Mouse (Mus musculus) forebrain, embryonic 14.5 days (tissue): Measurements from ENCODE around the gene Galnt7. TPM values are rescaled to one million over a fixed set of nuclear protein-coding genes. Genes with fewer than 3 reads are reported as not detected.
A peak's percentile ranks its signal among the peaks of the same experiment; 100 is the strongest.

ENCODE experiments used
- ATAC-seq: fragments of 200-750 bp; cut with Nextera tagmentation; 2 replicates; pipeline ENCODE4 v1.8.0; 2017; ENCODE audit warnings: mild to moderate bottlenecking, moderate library complexity
- DNase-seq: peaks from one replicate; pipeline ENCODE4 v3.0.0-alpha.2; 2015; ENCODE audit warnings: low spot score
- H3K27ac ChIP-seq: fragments of 300-500 bp; sonication (generic); 2 replicates; pipeline ENCODE4 v1.5.1; 2014; ENCODE audit warnings: low read depth, mild to moderate bottlenecking, control low read depth, low read length, moderate library complexity
- H3K27me3 ChIP-seq: fragments of 300-500 bp; sonication (generic); replicated peaks from 2 replicates; pipeline ENCODE4 v1.6.1; 2014; ENCODE audit warnings: low read length, control low read depth, mixed read lengths; ENCODE audit not compliant: control insufficient read depth, insufficient read depth
- H3K36me3 ChIP-seq: fragments of 300-500 bp; sonication (generic); 2 replicates; pipeline ENCODE4 v1.6.1; 2014; ENCODE audit warnings: low read length, control low read depth; ENCODE audit not compliant: control insufficient read depth, insufficient read depth
- H3K4me1 ChIP-seq: fragments of 300-500 bp; sonication (generic); 2 replicates; pipeline ENCODE4 v1.6.1; 2014; ENCODE audit warnings: antibody characterized with exemption, low read length, control low read depth; ENCODE audit not compliant: control insufficient read depth, insufficient read depth
- H3K4me2 ChIP-seq: fragments of 300-500 bp; sonication (generic); 2 replicates; pipeline ENCODE4 v1.6.1; 2014; ENCODE audit warnings: mild to moderate bottlenecking, control low read depth, low read length
- H3K4me3 ChIP-seq: fragments of 300-500 bp; sonication (generic); 2 replicates; pipeline ENCODE4 v1.5.1; 2014; ENCODE audit warnings: low read depth, low read length, control low read depth
- H3K9ac ChIP-seq: fragments of 300-500 bp; sonication (generic); 2 replicates; pipeline ENCODE4 v1.6.1; 2014; ENCODE audit warnings: mild to moderate bottlenecking, low read length, control low read depth, moderate library complexity
- H3K9me3 ChIP-seq: fragments of 300-500 bp; sonication (generic); replicated peaks from 2 replicates; pipeline ENCODE4 v1.6.1; 2016; ENCODE audit warnings: low read length, control low read depth, mixed read lengths; ENCODE audit not compliant: control insufficient read depth
- WGBS: fragments of 180-500 bp; shearing (Covaris S2); extraction: QIAGEN DNeasy Blood & Tissue Kit; methylation state at CpG from one replicate; pipeline ENCODE4 v1.1.7; 2014; 5-methylcytosine and 5-hydroxymethylcytosine counted together
- polyA plus RNA-seq: library from polyadenylated mRNA; unstranded; fragments of >200 nt; fragmentation: Nextera tagmentation; extraction: Ambion mirVana; gene quantifications from 2 replicates; pipeline ENCODE4 v1.2.1, GENCODE M21; 2014

Gene Galnt7
- polyA plus RNA-seq, 1 experiment from 2014 or later: 9.1 TPM

GRCm38 (mm10) chr8:57595853-57596252, 57.0 kb downstream of the Galnt7 start:
- Histone ChIP-seq H3K4me3 (no peak overlapping the region), H3K27me3 (no peaks in the 10 kb centered on the region), H3K9ac (no peak overlapping the region), H3K4me1 (0 out of 2 replicates have a peak, but pooled peaks cover 6% of the 10 kb centered on the region), H3K9me3 (no peaks in the 10 kb centered on the region), H3K36me3 (no peaks in the 10 kb centered on the region), H3K4me2 (no peak overlapping the region), H3K27ac (no peak overlapping the region)
- ATAC-seq (0 out of 2 replicates have a peak, but pooled peaks have one; percentile 20), DNase-seq (no peak)
- WGBS: 26% methylated on average over 3 of the region's 3 CpGs

- WGBS: 79% methylated on average over 6 of the region's 6 CpGs
- Histone ChIP-seq H3K27ac (no peak overlapping the region), H3K9ac (no peak overlapping the region), H3K4me2 (no peak overlapping the region), H3K4me1 (no peaks in the 10 kb centered on the region), H3K4me3 (no peak overlapping the region), H3K36me3 (no peaks in the 10 kb centered on the region), H3K9me3 (no peaks in the 10 kb centered on the region), H3K27me3 (no peaks in the 10 kb centered on the region)
- no peak for ATAC-seq
- DNase-seq: no peak
Observed at GRCm38 (mm10) chr8:57594175-57594885, 58.5 kb downstream of the Galnt7 start.

- Histone ChIP-seq H3K9me3 (no peaks in the 10 kb centered on the region), H3K4me3 (no peak overlapping the region), H3K4me1 (no peaks in the 10 kb centered on the region), H3K9ac (no peak overlapping the region), H3K27ac (no peak overlapping the region), H3K4me2 (no peak overlapping the region), H3K27me3 (no peaks in the 10 kb centered on the region), H3K36me3 (no peaks in the 10 kb centered on the region)
- no peak for DNase-seq
- 90% methylated on average over 7 of the region's 7 CpGs for WGBS
- no peak for ATAC-seq
Observed at GRCm38 (mm10) chr8:57592604-57593003, 60.2 kb downstream of the Galnt7 start.

DNA sequence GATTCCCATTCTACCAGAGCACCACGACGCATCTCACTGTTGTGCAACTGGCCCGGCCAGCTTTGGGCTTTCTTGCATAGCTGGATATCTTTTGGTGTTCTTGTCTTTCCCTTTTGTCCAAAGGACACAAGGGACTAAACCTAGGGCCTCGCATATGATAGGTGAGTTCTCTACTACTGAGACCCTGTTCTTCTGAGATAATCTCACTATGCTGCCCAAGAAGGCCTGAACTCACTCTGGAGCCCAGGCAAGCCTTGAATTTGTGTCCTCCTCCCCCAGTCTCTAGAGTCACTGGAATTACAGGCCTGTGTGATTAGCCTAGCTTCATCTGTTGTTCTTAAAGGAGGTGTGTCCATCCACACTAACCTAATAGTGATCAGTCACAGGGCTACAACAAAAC, 61.2 kb downstream of the Galnt7 start:
- ATAC-seq (no peak), DNase-seq (no peak)
- Histone ChIP-seq H3K9ac (no peak overlapping the region), H3K4me1 (0 out of 2 replicates have a peak, but pooled peaks cover 2% of the 10 kb centered on the region), H3K4me3 (no peak overlapping the region), H3K36me3 (no peaks in the 10 kb centered on the region), H3K27me3 (no peaks in the 10 kb centered on the region), H3K9me3 (no peaks in the 10 kb centered on the region), H3K4me2 (no peak overlapping the region), H3K27ac (no peak overlapping the region)
- WGBS: 94% methylated on average over 4 of the region's 4 CpGs

DNA sequence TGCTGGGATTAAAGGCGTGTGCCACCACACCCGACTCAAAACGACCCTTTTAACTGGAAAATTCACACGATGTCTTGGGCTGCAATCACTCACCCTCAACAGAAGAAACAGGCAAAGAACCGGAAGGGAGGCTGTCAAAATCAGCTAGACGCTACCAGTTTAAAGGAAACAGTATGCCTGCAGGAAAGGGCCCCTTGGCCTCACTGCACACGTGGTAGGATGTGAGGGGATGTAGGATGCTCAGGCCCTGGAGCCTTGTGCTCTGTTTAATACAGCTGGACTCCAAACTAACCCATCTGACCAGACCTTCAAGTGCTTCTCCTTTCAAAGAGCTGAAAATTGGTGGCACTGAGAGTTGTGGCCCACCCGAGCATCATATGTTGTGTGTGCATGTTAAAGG, 62.8 kb downstream of the Galnt7 start:
- H3K4me1 ChIP-seq: peaks cover 3% of the 10 kb centered on the region; the same call in 1 of the 2 replicates
- H3K27ac ChIP-seq: no peak overlapping the region
- H3K4me3 ChIP-seq: no peak overlapping the region
- no peaks in the 10 kb centered on the region for H3K27me3 ChIP-seq
- WGBS: 91% methylated on average over 8 of the region's 8 CpGs
- H3K9me3 ChIP-seq: no peaks in the 10 kb centered on the region
- no peak overlapping the region for H3K9ac ChIP-seq
- H3K36me3 ChIP-seq: no peaks in the 10 kb centered on the region
- no peak for ATAC-seq
- no peak overlapping the region for H3K4me2 ChIP-seq
- DNase-seq: no peak

- no peak overlapping the region for H3K4me3 ChIP-seq
Observed at GRCm38 (mm10) chr8:57589176-57589575, 63.7 kb downstream of the Galnt7 start.

GRCm38 (mm10) chr8:57588604-57589003, 64.2 kb downstream of the Galnt7 start:
- ATAC-seq: no peak
- DNase-seq: no peak
- H3K4me2 ChIP-seq: no peak overlapping the region
- no peak overlapping the region for H3K9ac ChIP-seq
- no peak overlapping the region for H3K27ac ChIP-seq
- peaks cover 14% of the 10 kb centered on the region for H3K4me1 ChIP-seq
- H3K9me3 ChIP-seq: no peaks in the 10 kb centered on the region
- WGBS: 94% methylated on average over 1 of the region's 1 CpGs
- no peaks in the 10 kb centered on the region for H3K36me3 ChIP-seq
- no peaks in the 10 kb centered on the region for H3K27me3 ChIP-seq
- no peak overlapping the region for H3K4me3 ChIP-seq

More at GRCm38 (mm10) chr8:57589176-57589575, 63.7 kb downstream of the Galnt7 start:
- H3K9me3 ChIP-seq: no peaks in the 10 kb centered on the region
- no peak overlapping the region for H3K4me2 ChIP-seq
- 93% methylated on average over 9 of the region's 9 CpGs for WGBS
- no peaks in the 10 kb centered on the region for H3K27me3 ChIP-seq
- no peak for DNase-seq
- H3K36me3 ChIP-seq: no peaks in the 10 kb centered on the region
- ATAC-seq: no peak
- H3K27ac ChIP-seq: no peak overlapping the region
- no peak overlapping the region for H3K9ac ChIP-seq
- peaks cover 10% of the 10 kb centered on the region for H3K4me1 ChIP-seq

DNA sequence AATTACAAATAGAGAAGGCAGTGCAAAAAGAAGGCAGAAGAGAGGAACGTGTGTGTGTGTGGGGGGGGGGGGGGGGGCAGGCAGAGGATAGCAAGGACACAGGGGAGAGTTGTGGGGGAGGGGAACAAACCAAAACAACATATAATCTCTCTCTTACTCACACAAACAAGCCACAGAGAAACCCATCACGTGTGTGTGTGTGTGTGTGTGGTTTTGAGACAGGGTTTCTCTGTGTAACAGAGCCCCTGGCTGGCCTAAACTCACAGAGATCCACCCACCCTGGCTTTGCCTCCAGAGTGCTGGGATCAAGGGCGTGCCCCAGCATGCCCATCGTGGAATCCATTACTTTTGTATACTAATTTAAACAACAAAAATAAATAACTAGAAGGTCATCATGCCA, 66.2 kb downstream of the Galnt7 start:
- Histone ChIP-seq H3K36me3 (no peaks in the 10 kb centered on the region), H3K27ac (no peak overlapping the region), H3K27me3 (no peaks in the 10 kb centered on the region), H3K4me3 (no peak overlapping the region), H3K9ac (no peak overlapping the region), H3K4me2 (no peak overlapping the region), H3K4me1 (peaks cover 14% of the 10 kb centered on the region), H3K9me3 (no peaks in the 10 kb centered on the region)
- DNase-seq (no peak), ATAC-seq (no peak)
- WGBS: 57% methylated on average over 4 of the region's 4 CpGs

DNA sequence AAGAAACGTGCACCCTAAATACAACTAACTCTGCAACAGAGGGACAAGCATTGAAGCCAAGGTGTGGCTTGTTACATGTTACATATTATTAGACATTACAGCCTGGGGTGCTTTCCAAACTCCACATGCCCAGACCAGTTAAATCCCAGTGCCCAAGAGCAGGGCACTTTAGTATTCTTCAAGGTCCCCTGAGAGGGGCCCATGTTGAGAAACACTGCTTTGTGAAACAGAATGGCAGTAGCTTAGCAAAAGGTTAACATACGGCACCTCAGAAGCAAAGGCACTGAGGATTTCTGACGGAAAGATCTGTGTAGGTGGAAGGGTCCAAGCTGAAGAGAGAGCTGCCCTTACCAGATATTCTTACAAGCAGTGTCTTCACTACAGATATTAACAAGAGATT, 67.0 kb downstream of the Galnt7 start:
- peak overlapping the region; percentile 14; the same call in 1 of the 2 replicates for H3K27ac ChIP-seq
- ATAC-seq: no peak

More for the DNA sequence above, 67.0 kb downstream of the Galnt7 start:
- no peak for DNase-seq
- Histone ChIP-seq H3K36me3 (no peaks in the 10 kb centered on the region), H3K27me3 (no peaks in the 10 kb centered on the region), H3K4me1 (peaks cover 14% of the 10 kb centered on the region), H3K9me3 (no peaks in the 10 kb centered on the region), H3K4me2 (no peak overlapping the region), H3K9ac (no peak overlapping the region), H3K4me3 (no peak overlapping the region)
- WGBS: 30% methylated on average over 3 of the region's 3 CpGs
